Mouse (Mus musculus): Measurements from ENCODE around the gene Zfp473. TPM values are rescaled to one million over a fixed set of nuclear protein-coding genes. Genes with fewer than 3 reads are reported as not detected.

The Zfp473 gene
- polyA plus RNA-seq, 1 experiment, result 1.6 TPM

DNA sequence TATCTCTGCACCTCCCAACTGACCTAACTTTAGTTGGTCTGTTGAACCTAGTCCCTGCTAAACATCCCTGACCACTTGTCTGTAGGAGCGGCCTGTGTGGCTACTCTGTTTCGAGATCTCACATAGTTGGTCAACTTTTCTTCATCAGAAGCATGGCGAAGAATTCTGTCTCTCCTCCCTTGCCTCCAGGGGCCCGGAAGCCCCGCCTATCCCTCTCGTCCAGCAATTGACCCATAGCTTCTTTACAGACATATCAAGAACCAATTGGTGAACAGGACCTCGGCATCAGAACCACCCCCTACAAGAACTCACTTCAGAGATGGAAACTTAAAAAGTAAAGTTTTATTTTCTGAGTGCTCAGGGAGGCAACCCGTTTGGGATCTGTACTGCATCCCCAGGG, 47.9 kb downstream of the Zfp473 start:
- TF ChIP-seq CTCF (IDR thresholded peaks at IDR 0.05; ENCODE audit: control insufficient read depth, insufficient read depth, insufficient replicate concordance, low read depth, low read length) (no peak), POLR2A (IDR thresholded peaks at IDR 0.05; ENCODE audit: control insufficient read depth, low read depth, low read length) (no peak)
- Histone ChIP-seq H3K27ac (ENCODE audit: control insufficient read depth, insufficient read depth, low read depth, low read length) (no peak overlapping the region), H3K27me3 (ENCODE audit: control insufficient read depth, insufficient read depth, low read length) (no peaks in the 10 kb centered on the region), H3K4me3 (ENCODE audit: control insufficient read depth, low read depth, low read length) (no peak overlapping the region), H3K36me3 (ENCODE audit: control insufficient read depth, insufficient read depth, low read length) (no peaks in the 10 kb centered on the region), H3K4me1 (ENCODE audit: control insufficient read depth, insufficient read depth, low read length) (no peaks in the 10 kb centered on the region)

DNA sequence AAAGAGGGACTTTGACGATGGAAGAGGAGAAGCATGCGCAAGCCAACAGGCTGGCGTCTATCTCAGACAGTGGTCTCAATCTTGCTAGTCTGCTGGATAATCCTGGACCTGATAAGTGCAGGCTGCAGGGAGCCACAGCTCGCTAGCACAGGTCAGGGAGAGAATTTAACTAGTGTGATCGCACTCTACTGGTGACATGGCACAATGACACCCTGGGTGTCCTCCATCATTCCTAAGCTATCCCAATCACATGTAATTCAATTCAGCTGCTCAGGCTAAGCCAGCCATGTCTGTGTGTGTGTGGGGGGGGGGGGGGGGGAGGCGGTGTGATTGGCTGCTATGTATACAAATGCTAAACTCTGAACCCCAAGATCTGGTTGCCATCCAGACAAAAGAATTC, 48.9 kb downstream of the Zfp473 start:
- H3K27ac ChIP-seq (ENCODE audit: control insufficient read depth, insufficient read depth, low read depth, low read length), result no peak overlapping the region
- no peaks in the 10 kb centered on the region for H3K27me3 ChIP-seq (ENCODE audit: control insufficient read depth, insufficient read depth, low read length)
- TF ChIP-seq CTCF (IDR thresholded peaks at IDR 0.05; ENCODE audit: control insufficient read depth, insufficient read depth, insufficient replicate concordance, low read depth, low read length) (peak; percentile 62; the same call in 1 of the 2 replicates), POLR2A (IDR thresholded peaks at IDR 0.05; ENCODE audit: control insufficient read depth, low read depth, low read length) (no peak)
- peaks cover 7% of the 10 kb centered on the region for H3K4me1 ChIP-seq (ENCODE audit: control insufficient read depth, insufficient read depth, low read length)
- H3K4me3 ChIP-seq (ENCODE audit: control insufficient read depth, low read depth, low read length), result no peak overlapping the region
- no peaks in the 10 kb centered on the region for H3K36me3 ChIP-seq (ENCODE audit: control insufficient read depth, insufficient read depth, low read length)

DNA sequence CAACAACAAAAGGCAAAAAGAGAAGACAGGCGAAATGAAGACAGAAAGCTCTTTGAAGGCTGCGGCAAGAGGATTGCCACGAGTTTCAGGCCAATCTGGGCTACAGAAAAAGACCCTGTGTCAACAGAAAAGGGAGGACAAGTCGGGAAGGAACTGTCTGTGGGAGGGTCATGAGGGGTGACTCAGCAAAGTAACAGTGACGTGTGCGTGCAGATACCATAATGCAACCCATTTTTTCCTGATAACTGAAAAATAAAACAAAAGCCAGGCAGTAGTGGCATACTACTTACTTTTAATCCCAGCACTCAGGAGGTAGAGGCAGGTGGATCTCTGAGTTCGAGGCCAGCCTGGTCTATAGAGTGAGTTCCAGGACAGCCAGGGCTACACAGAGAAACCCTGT, 52.9 kb downstream of the Zfp473 start:
- Histone ChIP-seq H3K4me3 (ENCODE audit: control insufficient read depth, low read depth, low read length) (no peak overlapping the region), H3K27ac (ENCODE audit: control insufficient read depth, insufficient read depth, low read depth, low read length) (no peak overlapping the region), H3K36me3 (ENCODE audit: control insufficient read depth, insufficient read depth, low read length) (no peaks in the 10 kb centered on the region), H3K4me1 (ENCODE audit: control insufficient read depth, insufficient read depth, low read length) (peaks cover 8% of the 10 kb centered on the region), H3K27me3 (ENCODE audit: control insufficient read depth, insufficient read depth, low read length) (no peaks in the 10 kb centered on the region)
- TF ChIP-seq POLR2A (IDR thresholded peaks at IDR 0.05; ENCODE audit: control insufficient read depth, low read depth, low read length), result no peak
- TF ChIP-seq CTCF (IDR thresholded peaks at IDR 0.05; ENCODE audit: control insufficient read depth, insufficient read depth, insufficient replicate concordance, low read depth, low read length), result no peak

DNA sequence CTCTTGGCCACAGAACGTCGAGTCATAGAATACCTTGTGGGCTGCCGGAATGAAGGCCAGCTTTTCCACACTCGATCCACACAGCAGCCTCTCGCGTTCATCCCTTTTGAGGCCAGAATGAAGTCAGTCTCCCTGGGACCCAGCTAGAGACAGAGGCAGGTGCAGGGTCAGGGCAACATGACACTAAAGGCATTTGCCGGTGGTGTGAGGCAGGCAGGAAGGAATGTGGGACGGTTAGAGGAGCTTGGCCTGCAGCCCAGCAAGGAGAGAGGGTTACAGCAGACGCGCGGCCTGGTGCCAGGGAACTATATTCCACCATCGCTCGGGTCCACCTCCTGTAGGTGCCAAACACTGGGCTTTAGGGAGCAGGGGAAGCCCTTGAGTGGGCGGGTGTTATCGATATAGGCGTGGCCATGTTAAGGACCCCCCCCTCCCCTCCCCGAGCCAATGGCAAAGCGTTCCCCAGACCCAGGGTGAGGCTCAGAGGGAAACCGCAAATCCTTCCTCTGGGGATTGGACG, 53.6 kb downstream of the Zfp473 start:
- H3K4me1 ChIP-seq (ENCODE audit: control insufficient read depth, insufficient read depth, low read length), result peaks cover 8% of the 10 kb centered on the region
- no peaks in the 10 kb centered on the region for H3K27me3 ChIP-seq (ENCODE audit: control insufficient read depth, insufficient read depth, low read length)
- H3K27ac ChIP-seq (ENCODE audit: control insufficient read depth, insufficient read depth, low read depth, low read length), result no peak overlapping the region
- TF ChIP-seq POLR2A (IDR thresholded peaks at IDR 0.05; ENCODE audit: control insufficient read depth, low read depth, low read length), result no peak
- TF ChIP-seq CTCF (IDR thresholded peaks at IDR 0.05; ENCODE audit: control insufficient read depth, insufficient read depth, insufficient replicate concordance, low read depth, low read length), result no peak
- no peaks in the 10 kb centered on the region for H3K36me3 ChIP-seq (ENCODE audit: control insufficient read depth, insufficient read depth, low read length)
- H3K4me3 ChIP-seq (ENCODE audit: control insufficient read depth, low read depth, low read length), result peak overlapping the region; percentile 33

DNA sequence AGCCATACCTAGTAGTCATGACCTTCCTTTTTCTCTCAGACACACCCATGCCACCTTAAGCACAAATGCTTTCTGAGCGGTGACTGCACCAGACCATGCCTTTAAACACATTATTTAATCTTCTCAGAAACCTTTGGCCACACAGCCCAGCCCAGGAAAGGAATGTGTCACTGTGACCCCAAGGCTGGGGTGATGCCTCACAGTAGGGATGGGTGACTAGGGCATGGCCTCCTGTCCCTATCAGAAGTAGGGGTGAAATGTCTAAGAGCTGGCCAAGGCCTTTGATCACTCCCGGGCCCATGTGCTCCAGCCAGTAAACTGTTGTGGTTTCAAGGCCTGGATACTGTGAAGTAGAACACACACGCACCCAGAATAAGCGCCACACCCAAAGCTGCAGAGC, 55.6 kb downstream of the Zfp473 start:
- TF ChIP-seq POLR2A (IDR thresholded peaks at IDR 0.05; ENCODE audit: control insufficient read depth, low read depth, low read length), result no peak
- TF ChIP-seq CTCF (IDR thresholded peaks at IDR 0.05; ENCODE audit: control insufficient read depth, insufficient read depth, insufficient replicate concordance, low read depth, low read length), result no peak
- H3K36me3 ChIP-seq (ENCODE audit: control insufficient read depth, insufficient read depth, low read length), result no peaks in the 10 kb centered on the region
- no peak overlapping the region for H3K4me3 ChIP-seq (ENCODE audit: control insufficient read depth, low read depth, low read length)
- peaks cover 8% of the 10 kb centered on the region for H3K4me1 ChIP-seq (ENCODE audit: control insufficient read depth, insufficient read depth, low read length)
- no peak overlapping the region for H3K27ac ChIP-seq (ENCODE audit: control insufficient read depth, insufficient read depth, low read depth, low read length)
- no peaks in the 10 kb centered on the region for H3K27me3 ChIP-seq (ENCODE audit: control insufficient read depth, insufficient read depth, low read length)

DNA sequence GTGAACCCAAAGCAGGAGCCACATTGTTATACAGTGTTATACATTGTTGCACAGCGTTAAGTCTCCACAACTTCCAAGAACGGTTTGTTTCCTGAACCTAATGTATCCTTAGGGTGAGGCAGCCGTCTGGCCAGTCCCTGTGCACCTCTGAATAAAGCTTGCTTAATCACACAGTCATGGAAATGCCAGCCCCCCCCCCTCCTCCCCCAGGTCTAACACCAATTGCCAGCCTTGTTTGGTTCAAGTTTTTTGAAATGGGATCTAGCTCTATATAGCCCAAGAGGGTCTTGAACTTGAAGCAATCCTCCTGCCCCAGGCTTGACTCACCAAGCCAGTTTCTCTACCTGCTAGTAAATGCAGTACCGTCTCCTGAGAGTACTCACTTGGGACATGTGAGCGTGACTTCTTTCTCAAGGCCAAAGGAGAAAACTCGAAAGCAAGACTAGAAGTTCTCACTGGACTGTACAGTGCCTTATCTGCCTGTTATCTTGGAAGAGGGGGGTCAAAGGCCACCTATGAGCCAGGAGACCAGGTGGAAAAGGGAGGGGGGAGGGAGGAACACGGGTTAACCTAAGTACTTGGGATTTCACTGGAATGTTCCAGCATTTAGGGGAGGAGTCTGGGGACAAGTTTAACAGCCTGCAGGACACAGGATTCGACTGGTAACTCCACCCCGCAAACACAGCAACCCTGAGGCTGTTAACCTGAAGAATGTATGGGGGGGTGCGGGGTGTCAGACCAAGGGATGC, 57.2 kb downstream of the Zfp473 start:
- peaks cover 8% of the 10 kb centered on the region for H3K4me1 ChIP-seq (ENCODE audit: control insufficient read depth, insufficient read depth, low read length)
- TF ChIP-seq POLR2A (IDR thresholded peaks at IDR 0.05; ENCODE audit: control insufficient read depth, low read depth, low read length) (no peak), CTCF (IDR thresholded peaks at IDR 0.05; ENCODE audit: control insufficient read depth, insufficient read depth, insufficient replicate concordance, low read depth, low read length) (no peak)
- no peak overlapping the region for H3K4me3 ChIP-seq (ENCODE audit: control insufficient read depth, low read depth, low read length)
- no peak overlapping the region for H3K27ac ChIP-seq (ENCODE audit: control insufficient read depth, insufficient read depth, low read depth, low read length)
- H3K27me3 ChIP-seq (ENCODE audit: control insufficient read depth, insufficient read depth, low read length), result no peaks in the 10 kb centered on the region
- no peaks in the 10 kb centered on the region for H3K36me3 ChIP-seq (ENCODE audit: control insufficient read depth, insufficient read depth, low read length)

DNA sequence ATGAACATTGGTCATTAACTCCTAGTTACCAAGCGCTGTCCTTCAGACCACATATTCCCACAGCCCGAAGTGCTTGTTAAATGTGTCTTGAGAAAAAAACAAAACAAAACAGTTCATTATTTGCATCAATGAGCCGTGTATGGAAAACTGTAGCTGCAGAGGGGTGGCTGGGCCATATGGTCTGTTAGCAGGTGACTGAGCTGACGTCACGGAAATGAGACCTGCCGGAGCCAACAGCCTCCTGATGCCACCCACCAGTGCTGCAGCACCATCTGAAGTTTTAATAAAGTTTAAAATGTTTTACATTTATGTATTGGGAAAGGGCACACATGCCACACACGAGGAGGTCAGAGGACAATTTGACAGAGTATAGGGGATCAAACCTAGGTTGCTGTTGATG, 61.5 kb downstream of the Zfp473 start:
- TF ChIP-seq POLR2A (IDR thresholded peaks at IDR 0.05; ENCODE audit: control insufficient read depth, low read depth, low read length) (no peak), CTCF (IDR thresholded peaks at IDR 0.05; ENCODE audit: control insufficient read depth, insufficient read depth, insufficient replicate concordance, low read depth, low read length) (no peak)
- Histone ChIP-seq H3K4me1 (ENCODE audit: control insufficient read depth, insufficient read depth, low read length) (peaks cover 3% of the 10 kb centered on the region), H3K4me3 (ENCODE audit: control insufficient read depth, low read depth, low read length) (no peak overlapping the region), H3K36me3 (ENCODE audit: control insufficient read depth, insufficient read depth, low read length) (no peaks in the 10 kb centered on the region), H3K27me3 (ENCODE audit: control insufficient read depth, insufficient read depth, low read length) (no peaks in the 10 kb centered on the region), H3K27ac (ENCODE audit: control insufficient read depth, insufficient read depth, low read depth, low read length) (no peak overlapping the region)
